Mouse (Mus musculus) limb, embryonic 11.5 days (tissue): Measurements from ENCODE around the gene Pus10. TPM values are rescaled to one million over a fixed set of nuclear protein-coding genes. Genes with fewer than 3 reads are reported as not detected.

Experiments
- ATAC-seq: fragments of 200-750 bp; cut with Nextera tagmentation; 2 replicates; pipeline ENCODE4 v1.8.0; 2017; ENCODE audit warnings: low read depth; ENCODE audit not compliant: insufficient number of reproducible peaks, low FRiP score, low TSS enrichment
- DNase-seq: peaks from one replicate; pipeline ENCODE4 v3.0.0-alpha.2; 2015; ENCODE audit warnings: low spot score
- H3K27ac ChIP-seq: fragments of 300-500 bp; sonication (generic); replicated peaks from 2 replicates; pipeline ENCODE4 v1.5.1; 2014; ENCODE audit warnings: low read depth, mild to moderate bottlenecking, low read length
- H3K27me3 ChIP-seq: fragments of 300-500 bp; sonication (generic); 2 replicates; pipeline ENCODE4 v1.6.1; 2014; ENCODE audit warnings: mild to moderate bottlenecking, low read length, mixed read lengths; ENCODE audit not compliant: control insufficient read depth, insufficient read depth
- H3K36me3 ChIP-seq: fragments of 300-500 bp; sonication (generic); 2 replicates; pipeline ENCODE4 v1.6.1; 2014; ENCODE audit warnings: mild to moderate bottlenecking, low read length, moderate library complexity, mixed read lengths; ENCODE audit not compliant: control insufficient read depth, insufficient read depth
- H3K4me1 ChIP-seq: fragments of 300-500 bp; sonication (generic); 2 replicates; pipeline ENCODE4 v1.6.1; 2014; ENCODE audit warnings: low read length, mixed read lengths; ENCODE audit not compliant: control insufficient read depth, insufficient read depth
- H3K4me2 ChIP-seq: fragments of 300-500 bp; sonication (generic); 2 replicates; pipeline ENCODE4 v1.6.1; 2014; ENCODE audit warnings: low read depth, mild to moderate bottlenecking, moderate library complexity; ENCODE audit not compliant: severe bottlenecking
- H3K4me3 ChIP-seq: fragments of 300-500 bp; sonication (generic); 2 replicates; pipeline ENCODE4 v1.5.1; 2014; ENCODE audit warnings: low read depth, low read length
- H3K9ac ChIP-seq: fragments of 300-500 bp; sonication (generic); 2 replicates; pipeline ENCODE4 v1.6.1; 2014; ENCODE audit warnings: mild to moderate bottlenecking, low read length
- H3K9me3 ChIP-seq: fragments of 300-500 bp; sonication (generic); 2 replicates; pipeline ENCODE4 v1.6.1; 2016; ENCODE audit warnings: low read length; ENCODE audit not compliant: control insufficient read depth
- WGBS: fragments of 180-500 bp; shearing (Covaris S2); extraction: QIAGEN DNeasy Blood & Tissue Kit; methylation state at CpG from one replicate; pipeline ENCODE4 v1.1.7; 2014; 5-methylcytosine and 5-hydroxymethylcytosine counted together
- polyA plus RNA-seq: library from polyadenylated mRNA; unstranded; fragments of >200 nt; fragmentation: Nextera tagmentation; extraction: Ambion mirVana; gene quantifications from 2 replicates; pipeline ENCODE4 v1.2.1, GENCODE M21; 2014

The Pus10 gene
- polyA plus RNA-seq, result 34.0 and 34.3 TPM in 2 replicates

DNA sequence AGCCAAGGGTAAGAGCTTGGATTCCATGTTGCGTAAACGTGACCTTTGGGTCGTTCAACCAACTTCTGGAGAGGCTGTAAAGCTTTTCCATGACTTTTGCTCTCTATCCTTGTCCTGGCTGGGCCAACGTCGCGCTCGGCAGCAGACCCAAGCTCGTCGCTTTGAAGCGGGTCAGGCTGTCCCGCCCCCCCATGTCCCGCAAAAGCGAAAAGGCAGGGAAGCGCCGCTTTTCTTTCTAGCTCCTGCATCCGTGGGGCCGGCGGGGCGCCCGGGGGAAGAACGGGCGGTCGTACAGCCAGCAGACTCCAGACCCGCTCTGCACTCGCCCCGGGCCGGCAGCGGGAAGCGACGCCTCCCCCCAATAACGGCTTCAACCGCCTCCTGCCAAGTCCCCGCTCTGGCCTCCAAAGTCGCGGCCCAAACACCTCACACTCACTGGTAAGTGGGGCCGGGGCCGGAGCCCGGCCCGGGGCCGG lies at the start of gene Pus10:
Gene Pus10 (plus strand): TSS at position 364 of the 476 bp plus-strand sequence.
- under 1% methylated on average over 40 of the region's 40 CpGs for WGBS
- no peak for DNase-seq
- no peaks in the 10 kb centered on the region for H3K4me1 ChIP-seq
- H3K4me3 ChIP-seq, result peak within 1 kb of the TSS; percentile 94
- H3K27ac ChIP-seq, result peak within 1 kb of the TSS; percentile 90
- H3K4me2 ChIP-seq, result peak within 1 kb of the TSS; percentile 62
- ATAC-seq, result peak; percentile 71
- peak within 1 kb of the TSS; percentile 89 for H3K9ac ChIP-seq
- no peaks in the 10 kb centered on the region for H3K36me3 ChIP-seq
- no peaks in the 10 kb centered on the region for H3K27me3 ChIP-seq
- no peaks in the 10 kb centered on the region for H3K9me3 ChIP-seq

DNA sequence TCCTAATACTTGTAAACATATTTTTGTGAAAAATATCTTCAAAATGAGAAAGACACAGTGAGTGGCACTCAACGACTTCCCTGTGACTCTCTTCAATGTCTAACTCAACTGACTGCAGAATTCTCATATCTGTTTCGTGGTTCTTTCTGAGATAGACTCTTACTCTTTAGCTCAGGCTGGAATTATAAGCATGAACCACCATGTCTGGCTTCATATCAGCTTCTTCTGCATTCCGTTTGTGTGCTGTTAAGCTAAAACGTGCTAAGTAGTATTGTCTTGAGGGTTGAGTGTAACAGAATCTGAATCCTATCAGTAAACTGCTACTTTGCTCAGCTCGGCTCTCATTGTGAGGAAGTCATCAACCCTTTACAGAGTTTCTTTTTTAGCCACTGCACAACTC lies 46.5 kb upstream of the Pus10 start:
- Histone ChIP-seq H3K9ac (no peak overlapping the region), H3K4me2 (no peak overlapping the region), H3K9me3 (no peaks in the 10 kb centered on the region), H3K27ac (no peak overlapping the region), H3K4me1 (no peaks in the 10 kb centered on the region), H3K36me3 (no peaks in the 10 kb centered on the region), H3K27me3 (no peaks in the 10 kb centered on the region), H3K4me3 (no peak overlapping the region)
- ATAC-seq (no peak), DNase-seq (no peak)
- 87% methylated on average over 5 of the region's 5 CpGs for WGBS

DNA sequence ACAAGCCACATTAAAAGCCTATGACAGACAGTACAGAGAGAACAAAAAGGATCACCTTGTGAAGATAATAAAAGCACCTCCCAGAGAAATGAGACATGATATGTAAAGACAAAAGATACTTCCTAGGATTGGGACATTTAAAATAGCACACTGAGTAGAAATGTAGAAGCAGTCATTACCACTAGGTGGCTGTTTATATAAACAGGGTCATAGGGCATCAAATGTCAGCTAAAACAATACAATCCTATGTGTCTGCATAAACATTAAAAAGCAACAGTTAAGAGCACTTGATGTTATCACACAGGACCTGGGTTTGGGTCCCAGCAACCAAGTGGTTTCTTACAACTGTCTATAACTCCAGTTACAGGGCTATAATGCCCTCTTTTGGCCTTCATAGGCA lies 34.8 kb upstream of the Pus10 start:
- no peak for ATAC-seq
- H3K4me1 ChIP-seq, result no peaks in the 10 kb centered on the region
- no peak overlapping the region for H3K9ac ChIP-seq
- no peak overlapping the region for H3K27ac ChIP-seq
- no peak overlapping the region for H3K4me3 ChIP-seq
- H3K4me2 ChIP-seq, result no peak overlapping the region
- no peaks in the 10 kb centered on the region for H3K9me3 ChIP-seq
- H3K36me3 ChIP-seq, result peaks cover 2% of the 10 kb centered on the region; the same call in 1 of the 2 replicates
- no peaks in the 10 kb centered on the region for H3K27me3 ChIP-seq
- DNase-seq, result no peak

DNA sequence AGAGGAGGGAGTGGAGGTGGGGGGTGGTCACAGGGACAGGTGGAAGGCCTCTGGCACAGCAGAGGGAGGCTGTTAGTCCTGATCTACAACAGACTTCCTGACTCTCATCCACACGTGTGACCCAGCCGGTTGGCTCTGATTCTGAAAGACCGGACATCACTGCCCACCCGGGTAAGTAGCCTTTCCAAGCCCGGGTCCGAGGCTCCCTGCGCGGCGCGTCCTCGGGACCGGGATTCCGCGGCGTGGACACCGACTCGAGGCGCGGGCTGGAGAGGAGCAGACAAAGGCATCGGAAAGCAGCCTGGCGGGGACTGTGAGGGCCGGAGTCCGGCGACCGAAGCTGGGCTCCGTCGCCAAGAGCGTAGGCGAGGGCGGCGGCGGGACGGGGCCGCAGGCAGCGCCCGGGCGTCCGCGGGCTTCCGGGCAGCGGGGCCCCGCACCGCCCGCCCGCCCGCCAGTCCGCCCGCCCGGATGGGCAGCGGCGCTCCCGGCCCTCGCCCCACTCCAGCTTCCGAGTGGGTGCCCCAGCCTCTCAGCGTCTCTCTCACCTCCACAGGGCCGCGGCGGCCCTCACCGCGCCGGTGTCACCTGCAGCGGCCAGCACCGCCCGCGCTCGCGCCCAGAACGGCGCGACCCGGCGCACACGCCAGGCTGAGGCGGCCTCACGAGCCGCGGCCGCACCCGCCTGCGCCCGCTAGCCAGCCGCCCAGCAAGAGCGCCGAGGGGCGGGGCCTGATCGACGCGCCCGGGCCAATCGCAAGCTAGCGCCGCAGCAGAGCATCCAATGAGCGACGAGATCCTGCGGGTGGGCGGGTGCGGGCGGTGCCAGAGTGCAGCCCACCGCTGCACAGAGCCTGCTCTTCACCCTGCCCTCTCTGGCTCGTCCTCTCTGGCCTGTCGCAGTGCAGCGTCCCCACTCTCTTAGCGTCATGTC lies 32.3 kb upstream of the Pus10 start, which contains the start of gene 0610010F05Rik:
Gene 0610010F05Rik (minus strand): TSS at position 695 of the 934 bp plus-strand sequence.
- H3K27ac ChIP-seq, result peak within 1 kb of the TSS; percentile 77
- H3K4me3 ChIP-seq, result peak within 1 kb of the TSS; percentile 77
- WGBS, result under 1% methylated on average over 82 of the region's 103 CpGs
- H3K4me2 ChIP-seq, result peak within 1 kb of the TSS; percentile 70
- ATAC-seq (peak; percentile 99), DNase-seq (peak; percentile 92)
- H3K9ac ChIP-seq, result peak within 1 kb of the TSS; percentile 93
- H3K4me1 ChIP-seq, result no peaks in the 10 kb centered on the region
- H3K27me3 ChIP-seq, result no peaks in the 10 kb centered on the region
- H3K9me3 ChIP-seq, result no peaks in the 10 kb centered on the region
- H3K36me3 ChIP-seq, result no peaks in the 10 kb centered on the region

DNA sequence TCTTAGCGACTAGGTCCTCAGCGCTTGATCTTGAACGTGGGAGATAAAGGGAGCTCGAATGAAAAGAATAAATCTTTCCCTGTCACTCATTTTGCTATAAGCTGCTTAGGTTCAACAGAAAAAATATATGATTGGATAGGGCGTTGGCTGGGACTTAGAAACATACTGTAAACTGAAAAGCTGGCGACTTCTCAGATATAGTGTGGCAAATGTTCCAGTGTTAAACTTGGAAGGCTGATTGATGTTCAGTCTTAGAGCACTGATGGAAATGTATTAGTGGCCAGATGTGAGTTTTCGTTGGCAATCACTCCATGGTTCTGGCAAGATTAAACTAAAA lies 31.6 kb upstream of the Pus10 start:
- no peaks in the 10 kb centered on the region for H3K36me3 ChIP-seq
- H3K27me3 ChIP-seq, result no peaks in the 10 kb centered on the region
- H3K4me1 ChIP-seq, result no peaks in the 10 kb centered on the region
- H3K4me2 ChIP-seq, result peak overlapping the region; percentile 70
- DNase-seq (no peak), ATAC-seq (0 out of 2 replicates have a peak, but pooled peaks have one; percentile 33)
- 13% methylated on average over 7 of the region's 7 CpGs for WGBS
- H3K4me3 ChIP-seq, result peak overlapping the region; percentile 77
- H3K9ac ChIP-seq, result no peak overlapping the region
- no peak overlapping the region for H3K27ac ChIP-seq
- H3K9me3 ChIP-seq, result no peaks in the 10 kb centered on the region

DNA sequence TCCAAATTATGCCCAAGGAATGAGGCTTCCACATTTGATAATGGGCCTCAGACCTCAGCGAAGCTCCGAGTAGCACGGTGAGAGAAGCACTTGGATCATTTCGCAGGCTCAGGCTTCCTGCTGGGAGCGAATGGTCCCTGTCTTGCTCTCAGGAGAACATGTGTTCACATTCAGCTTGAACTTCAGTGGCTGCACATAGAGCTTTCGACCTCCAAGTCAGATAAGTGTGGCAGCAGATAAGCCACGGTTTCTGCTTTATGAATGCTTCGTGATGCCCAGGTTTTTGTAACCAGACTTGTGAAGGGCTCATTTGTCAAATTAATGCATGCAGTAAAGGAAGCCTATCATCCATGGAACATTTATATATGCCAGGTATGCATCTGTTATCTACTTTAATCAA lies 30.9 kb upstream of the Pus10 start:
- Histone ChIP-seq H3K4me3 (no peak overlapping the region), H3K27me3 (no peaks in the 10 kb centered on the region), H3K9ac (no peak overlapping the region), H3K27ac (no peak overlapping the region), H3K9me3 (no peaks in the 10 kb centered on the region), H3K4me2 (no peak overlapping the region), H3K4me1 (no peaks in the 10 kb centered on the region), H3K36me3 (no peaks in the 10 kb centered on the region)
- 74% methylated on average over 8 of the region's 8 CpGs for WGBS
- no peak for ATAC-seq
- no peak for DNase-seq

DNA sequence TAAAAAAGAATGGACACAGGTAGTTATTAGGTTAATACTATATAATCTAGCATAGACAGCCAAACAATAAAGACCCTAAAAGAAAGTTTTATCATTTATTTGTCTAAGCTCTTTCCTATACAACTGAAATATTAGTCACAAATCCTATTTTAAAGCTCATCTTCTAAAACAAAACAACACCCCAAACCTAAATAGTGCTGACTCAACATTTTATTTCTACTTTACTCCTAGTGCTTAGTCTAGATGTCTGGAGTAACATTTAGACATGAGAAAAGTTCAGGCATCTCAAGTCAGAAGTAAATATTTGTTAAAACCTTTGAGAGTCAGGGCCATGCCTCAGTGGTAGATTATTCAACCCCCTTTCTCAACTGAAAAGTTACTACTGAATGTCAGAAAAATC lies 18.0 kb upstream of the Pus10 start:
- Histone ChIP-seq H3K4me3 (no peak overlapping the region), H3K4me1 (no peaks in the 10 kb centered on the region), H3K27me3 (no peaks in the 10 kb centered on the region), H3K9me3 (no peaks in the 10 kb centered on the region), H3K4me2 (no peak overlapping the region), H3K27ac (no peak overlapping the region), H3K9ac (no peak overlapping the region), H3K36me3 (no peaks in the 10 kb centered on the region; the same call in 1 of the 2 replicates)
- ATAC-seq, result no peak
- no peak for DNase-seq

DNA sequence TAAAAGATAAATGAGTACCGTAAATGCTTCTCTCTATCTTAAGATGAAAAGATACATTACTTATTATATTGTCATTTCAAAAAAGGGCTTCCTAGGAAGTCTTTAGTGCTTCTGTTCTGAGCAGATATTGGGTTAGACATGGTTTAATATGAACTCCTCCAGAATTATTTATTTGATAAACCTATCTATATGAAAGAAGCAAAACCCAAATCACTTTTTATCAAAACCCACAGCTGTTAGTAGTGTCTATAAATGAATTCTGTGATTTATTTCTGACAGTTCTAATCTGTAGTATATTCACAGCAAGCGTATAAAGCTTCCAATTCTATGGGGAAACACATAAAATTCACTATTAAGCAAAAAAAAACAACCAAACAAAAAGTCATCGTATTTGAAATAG lies 17.6 kb upstream of the Pus10 start:
- Histone ChIP-seq H3K4me1 (no peaks in the 10 kb centered on the region), H3K27me3 (no peaks in the 10 kb centered on the region), H3K27ac (no peak overlapping the region), H3K9ac (no peak overlapping the region), H3K4me3 (no peak overlapping the region), H3K9me3 (no peaks in the 10 kb centered on the region), H3K36me3 (no peaks in the 10 kb centered on the region; the same call in 1 of the 2 replicates), H3K4me2 (no peak overlapping the region)
- DNase-seq (no peak), ATAC-seq (no peak)
- WGBS, result 97% methylated on average over 3 of the region's 3 CpGs
